Mouse (Mus musculus): ENCODE results near the gene Szt2. TPM values are rescaled to one million over a fixed set of nuclear protein-coding genes. Genes with fewer than 3 reads are reported as not detected.

The Szt2 gene
- polyA plus RNA-seq, 3 experiments from 2014 or later: 9.1 to 20.5 (median 11.9) TPM

DNA sequence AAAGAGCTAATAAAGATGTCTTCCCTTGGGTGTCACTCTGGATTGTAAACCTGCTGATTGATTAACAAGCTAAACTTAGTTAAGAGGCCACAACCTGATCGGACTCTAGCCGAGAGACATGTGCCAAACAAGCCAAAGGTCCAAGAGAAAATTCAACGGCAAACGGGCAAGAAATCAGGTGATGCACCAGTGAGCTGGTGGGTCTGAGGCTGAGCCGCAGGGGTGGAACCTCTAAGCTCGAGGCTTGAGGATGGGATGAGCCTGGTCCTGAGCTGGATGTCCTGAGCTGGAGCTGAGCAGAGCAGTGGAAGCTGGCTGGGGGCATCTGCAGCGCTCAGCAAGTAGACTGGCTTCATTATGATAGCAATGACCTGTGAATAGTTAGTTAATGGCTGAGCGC lies 51.6 kb downstream of the Szt2 start:
- ATAC-seq: no peak

DNA sequence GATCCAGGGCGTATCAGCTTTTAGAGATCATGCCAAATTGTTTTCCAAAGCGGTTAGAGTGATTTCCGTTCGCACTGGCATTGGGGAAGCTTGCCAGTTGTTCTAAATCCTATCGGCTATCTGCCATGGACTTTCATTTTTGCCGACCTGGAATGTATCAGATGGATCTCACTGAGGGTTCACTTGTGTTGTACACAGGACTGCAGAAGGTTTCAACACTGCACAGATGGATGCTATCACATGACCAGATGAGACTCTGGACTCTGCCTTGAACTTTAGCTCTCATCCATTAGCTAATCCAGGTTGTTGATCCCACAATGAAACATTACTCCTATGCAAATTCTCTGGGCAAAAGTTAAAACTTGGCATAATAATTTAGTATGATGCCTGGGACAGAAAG lies 52.3 kb downstream of the Szt2 start:
- ATAC-seq: no peak

DNA sequence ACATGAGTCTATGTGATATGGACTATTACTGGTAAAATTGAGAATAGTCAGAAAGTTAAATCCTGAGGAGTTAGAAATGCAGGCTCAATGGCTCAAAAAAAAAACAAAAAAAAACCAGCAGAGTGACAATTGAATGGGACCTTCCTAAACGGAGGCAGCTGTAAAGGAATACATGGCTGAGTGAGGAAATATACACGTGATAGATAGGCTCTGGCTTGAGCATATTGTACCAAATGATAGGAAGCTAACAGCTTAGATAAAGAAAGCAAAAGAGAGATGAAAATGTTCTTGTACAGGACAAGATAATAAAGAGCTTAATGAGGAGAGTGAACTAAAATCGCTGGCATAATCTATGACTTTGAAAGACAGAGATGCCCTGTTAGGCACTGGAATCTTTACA lies 54.8 kb downstream of the Szt2 start:
- ATAC-seq: no peak

DNA sequence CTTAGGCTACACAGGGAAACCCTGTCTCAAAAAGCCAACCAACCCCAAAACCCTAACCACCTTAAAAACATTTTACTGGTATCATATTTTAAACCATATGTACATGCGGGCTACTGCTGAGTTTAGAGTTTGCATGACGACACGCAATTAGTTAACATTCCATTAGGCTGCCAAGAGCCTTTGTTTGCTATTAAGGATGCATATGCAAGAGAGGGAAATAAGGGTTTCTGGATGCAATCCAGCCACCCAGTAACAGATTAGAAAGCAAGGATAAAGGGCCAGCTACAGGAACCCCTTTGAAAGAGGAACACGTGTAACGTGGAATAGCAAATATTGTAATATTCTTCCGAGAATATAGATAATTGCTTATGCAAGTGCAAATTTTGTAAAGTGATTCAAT lies 55.4 kb downstream of the Szt2 start:
- no peak for ATAC-seq

DNA sequence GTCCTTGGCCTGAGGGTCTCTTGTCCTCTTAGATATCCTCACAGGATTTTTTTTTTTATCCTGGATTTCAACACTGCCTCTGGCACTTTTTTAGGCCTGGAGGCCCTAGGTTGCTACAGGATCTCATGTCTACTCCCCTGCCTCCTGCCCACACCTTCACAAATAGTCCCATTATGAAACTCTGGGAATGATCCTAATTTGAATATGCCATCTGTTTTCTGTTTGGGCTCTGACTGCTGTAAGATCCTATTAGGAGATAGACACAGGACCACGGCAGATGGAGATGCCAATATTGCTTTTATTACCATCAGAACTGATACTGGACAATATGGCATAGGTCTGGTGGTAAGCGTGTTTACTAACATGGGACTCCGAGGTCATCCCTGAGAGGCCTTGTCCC lies 57.2 kb downstream of the Szt2 start:
- ATAC-seq: no peak

DNA sequence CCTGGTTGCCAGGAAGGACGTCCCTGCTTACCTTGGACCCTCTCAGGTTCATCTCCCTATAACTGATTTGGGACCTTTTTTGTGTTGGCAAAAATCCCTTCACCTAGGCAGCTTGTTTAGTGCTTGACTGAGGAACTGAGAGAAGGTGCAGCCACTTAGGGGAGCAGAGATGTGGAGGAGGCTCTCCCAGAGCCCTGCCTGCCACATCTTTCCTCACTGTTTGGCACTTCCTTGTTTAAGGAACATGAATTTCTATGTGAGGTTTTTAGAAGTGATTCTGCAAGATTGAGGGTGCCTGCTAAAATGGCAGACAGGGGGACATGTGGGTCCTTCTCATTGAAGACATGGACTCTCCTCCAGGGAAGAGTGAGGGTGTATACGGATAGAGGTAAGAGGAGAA lies 58.2 kb downstream of the Szt2 start:
- ATAC-seq: no peak

DNA sequence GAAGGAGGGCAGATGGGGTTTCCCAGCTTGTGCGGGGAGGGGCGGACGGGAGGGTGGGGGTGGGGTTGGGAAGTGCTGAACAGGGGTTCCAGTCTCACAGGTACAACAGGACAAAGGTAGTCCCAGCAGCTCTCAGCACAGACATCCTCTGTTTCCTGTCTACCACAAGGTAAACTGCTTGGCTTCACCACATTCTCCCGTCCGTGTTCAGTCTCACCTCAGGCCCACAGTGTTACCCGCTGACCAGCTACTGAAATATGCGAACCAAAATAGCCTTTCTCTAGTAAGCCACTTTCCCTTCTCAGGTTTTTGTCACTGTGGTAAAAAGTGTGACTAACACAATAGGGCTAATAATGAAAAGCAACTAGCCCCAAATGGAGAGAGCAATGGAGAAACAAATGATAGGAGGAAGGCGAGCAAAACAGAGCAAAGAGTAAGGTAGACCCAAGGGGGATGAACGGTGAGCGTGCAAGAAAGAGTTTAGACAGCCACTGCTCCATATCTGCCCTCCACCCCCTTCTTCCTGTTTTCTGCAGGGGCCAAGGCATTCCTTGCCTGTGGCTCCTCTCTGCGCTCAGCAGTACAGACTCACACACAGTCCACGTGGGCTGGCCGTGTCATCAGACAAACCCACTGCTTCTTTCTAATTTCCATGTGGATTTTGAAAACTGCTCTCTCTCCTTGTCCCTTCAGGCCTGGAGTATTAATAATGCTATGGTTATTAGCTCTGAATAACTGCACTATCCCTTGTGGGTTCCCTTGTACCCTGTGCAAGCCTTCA lies 61.4 kb downstream of the Szt2 start:
- no peak for ATAC-seq

DNA sequence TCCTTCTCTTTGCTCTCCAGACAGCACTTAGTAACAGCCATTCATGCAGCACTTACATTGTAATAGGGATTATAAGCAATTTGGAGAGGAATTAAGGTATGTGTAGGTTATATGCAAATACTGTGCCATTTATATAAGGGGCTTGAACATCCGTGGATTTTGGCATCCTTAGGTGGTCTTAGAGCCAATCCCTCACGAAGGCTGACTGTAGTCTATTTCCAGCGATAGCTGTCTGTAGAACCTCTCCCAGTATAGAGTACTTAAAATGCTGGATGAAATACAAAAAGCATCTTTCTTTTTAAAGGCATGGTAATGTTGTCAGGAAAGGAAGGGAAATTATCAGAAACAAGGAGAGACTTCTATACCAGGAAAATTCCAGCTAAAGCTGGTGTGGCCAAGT lies 67.6 kb downstream of the Szt2 start:
- no peak for ATAC-seq

DNA sequence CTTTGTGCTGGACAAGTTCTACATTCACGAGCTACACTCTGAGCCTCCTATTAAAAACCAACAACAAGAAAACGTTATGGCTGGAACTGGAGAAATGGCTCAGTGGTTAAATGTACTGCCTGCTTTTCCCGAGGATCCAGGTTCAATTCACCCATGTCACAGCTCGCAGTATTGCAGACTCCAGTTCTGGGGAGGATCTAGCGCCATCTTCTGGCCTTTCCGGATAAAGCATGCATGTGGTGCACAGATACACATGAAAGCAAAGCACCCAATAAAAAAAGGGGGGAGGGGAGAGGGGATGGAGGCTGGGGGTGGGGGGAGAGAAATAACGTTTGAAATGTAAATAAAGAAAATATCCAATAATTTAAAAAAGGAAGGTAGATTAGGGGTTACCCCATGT lies 72.4 kb downstream of the Szt2 start:
- no peak for ATAC-seq

DNA sequence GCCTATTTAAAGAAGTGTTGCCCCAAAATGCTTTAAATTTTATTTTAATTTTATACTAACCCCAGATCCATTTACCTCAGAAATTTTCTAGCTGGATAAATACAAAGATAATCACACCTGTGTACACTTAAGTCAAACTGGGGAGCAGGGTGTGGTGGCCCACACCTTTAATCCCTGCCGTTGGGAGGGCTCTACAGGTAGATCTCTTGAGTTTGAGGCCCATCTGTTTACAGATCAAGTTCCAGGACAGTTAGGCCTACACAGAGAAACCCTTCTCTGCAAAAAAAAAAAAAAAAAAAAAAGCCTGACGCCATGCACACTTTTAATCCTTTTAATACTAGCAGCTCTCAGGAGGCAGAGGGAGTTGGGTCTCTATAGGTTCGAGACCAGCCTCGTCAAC lies 73.1 kb downstream of the Szt2 start:
- ATAC-seq: no peak

DNA sequence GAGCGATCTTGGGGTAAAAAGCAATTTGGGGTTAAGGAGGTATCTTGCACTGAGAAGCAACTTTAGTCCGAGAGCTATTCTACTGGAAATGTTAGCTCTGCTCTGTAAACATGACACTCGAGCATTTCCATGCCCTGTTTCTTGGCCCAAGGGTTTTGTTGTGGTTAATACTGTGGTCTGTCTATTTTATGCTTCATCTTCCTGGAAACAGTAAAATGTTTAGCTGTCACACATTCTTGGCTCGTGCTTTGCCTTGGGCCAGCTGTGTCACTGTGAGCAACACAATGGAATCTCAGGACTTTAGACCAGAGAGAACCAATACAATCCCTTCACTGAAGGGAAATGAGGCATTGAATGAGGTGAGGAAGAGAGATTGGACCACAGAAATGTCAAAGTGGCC lies 77.3 kb downstream of the Szt2 start:
- no peak for ATAC-seq

DNA sequence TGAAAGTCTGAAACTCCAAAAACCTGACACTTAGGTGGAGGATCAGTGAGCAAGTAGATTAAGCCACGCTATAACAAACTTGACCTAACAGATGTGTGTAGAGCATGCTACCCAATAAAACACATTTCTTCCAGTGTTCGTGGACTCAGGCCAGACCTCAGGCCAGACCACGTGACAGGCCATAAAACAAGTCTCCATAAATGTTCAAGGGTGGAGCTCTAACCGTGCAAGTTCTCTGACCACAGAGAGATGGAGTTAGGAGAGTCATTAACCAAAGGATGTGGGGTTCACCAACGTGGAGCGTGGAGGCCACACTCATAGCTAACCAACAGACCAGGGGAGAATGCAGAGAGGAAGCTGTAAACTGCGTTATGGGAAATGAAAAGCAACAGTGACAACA lies 82.6 kb downstream of the Szt2 start:
- ATAC-seq: no peak

DNA sequence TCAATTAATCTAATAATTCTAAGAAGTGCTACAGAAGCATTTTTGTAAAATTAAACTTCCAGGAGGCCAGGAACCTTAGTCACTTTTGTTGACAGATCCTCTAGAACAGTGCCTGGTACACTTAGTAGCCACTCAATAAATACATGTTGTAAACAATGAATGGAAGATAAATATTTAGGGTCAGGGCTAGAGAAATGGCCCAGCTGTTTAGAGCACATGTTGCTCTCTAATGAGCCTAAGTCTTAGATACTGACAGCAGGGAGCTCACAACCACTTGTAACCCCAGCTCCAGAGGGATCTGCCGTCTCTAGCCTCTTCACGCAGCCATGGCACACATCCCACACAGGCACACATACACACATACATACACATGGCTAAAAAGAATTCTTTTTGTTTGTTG lies 88.4 kb downstream of the Szt2 start:
- no peak for ATAC-seq

DNA sequence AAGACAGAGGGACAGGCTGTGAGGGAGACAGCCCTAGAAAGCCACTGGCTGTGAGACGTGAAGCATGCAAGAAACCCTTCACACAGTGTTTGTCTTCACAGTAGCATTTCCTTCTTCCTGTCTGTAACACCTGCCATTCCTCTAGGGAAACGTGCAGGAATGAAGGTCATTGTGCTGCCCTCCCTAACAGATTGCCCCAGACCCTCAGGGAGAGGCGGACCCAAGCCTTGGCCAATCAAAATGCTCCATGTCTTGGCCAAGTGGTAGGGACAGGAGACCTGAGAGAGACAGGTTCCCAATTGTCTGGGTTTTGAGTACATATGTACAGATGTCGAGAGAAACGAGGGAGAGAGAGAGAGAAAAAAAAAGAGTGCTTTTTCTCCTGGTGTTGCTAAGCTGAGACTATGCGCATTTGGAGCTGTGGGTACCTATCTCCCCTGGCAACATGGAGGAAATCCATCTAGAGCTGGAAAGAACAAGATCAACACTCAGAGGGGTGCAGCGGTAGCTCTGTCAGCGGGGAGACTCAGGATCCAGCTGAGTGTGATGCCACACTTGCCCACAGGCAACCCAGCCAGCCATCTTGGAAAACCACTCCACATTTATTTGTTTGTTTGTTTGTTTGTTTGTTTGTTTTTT lies 89.2 kb downstream of the Szt2 start:
- ATAC-seq: no peak

DNA sequence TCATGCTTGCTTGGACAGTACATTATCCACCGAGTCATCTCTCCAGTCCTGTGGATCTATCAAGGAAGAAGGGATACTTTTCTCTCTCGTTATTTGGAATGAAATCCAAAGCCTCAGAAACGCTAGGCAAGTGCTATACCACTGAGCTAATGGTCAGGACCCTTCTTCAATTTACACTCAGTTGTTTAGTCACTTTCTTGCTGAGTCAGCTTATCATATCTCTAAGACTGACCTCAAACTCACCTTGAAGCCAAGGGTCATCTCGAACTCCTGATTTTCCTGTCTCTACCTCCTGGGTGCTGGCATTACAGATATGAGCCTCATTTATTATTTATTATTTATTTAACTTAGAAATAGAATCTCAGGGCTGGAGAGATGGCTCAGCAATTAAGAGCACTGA lies 92.4 kb downstream of the Szt2 start:
- ATAC-seq: no peak

DNA sequence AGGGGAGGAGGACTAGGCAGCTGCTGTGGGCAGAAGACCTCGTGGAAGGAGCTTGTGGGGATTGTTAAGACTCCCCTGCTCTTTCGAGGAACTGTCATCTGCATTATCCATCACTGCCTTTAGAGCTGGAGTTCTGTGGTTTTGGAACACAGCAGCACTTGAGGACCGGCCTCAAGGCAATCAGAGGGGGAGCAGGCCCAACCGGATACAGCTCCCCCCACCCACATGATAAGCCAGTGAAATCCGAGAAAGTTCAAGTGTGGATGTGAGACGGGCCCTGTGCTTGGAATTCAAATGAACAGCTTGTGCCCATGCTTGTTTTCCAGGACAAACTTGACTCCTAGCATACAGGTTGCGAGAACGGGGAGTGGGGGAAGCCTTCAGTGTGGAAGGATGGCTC lies 93.8 kb downstream of the Szt2 start:
- no peak for ATAC-seq

Other genes starting within 250 kb of the Szt2 start
- 10 to 100 TPM in 1 of 3 experiments, 1 to 10 TPM in 2; 3.9 to 12.4 (median 6.9) TPM for gene Kdm4a, start 229.2 kb downstream of the Szt2 start, polyA plus RNA-seq (2017; shearing (Covaris generic))
- under 1 TPM; 0.11 to 0.92 (median 0.56) TPM for gene Ptprf, start 117.9 kb downstream of the Szt2 start, polyA plus RNA-seq (2017; shearing (Covaris generic))
- gene Med8, start 64 bp upstream of the Szt2 start, polyA plus RNA-seq (2017; shearing (Covaris generic)): 100 to 1,000 TPM; 121 to 123 (median 123) TPM
- gene Elovl1, start 18.8 kb upstream of the Szt2 start, polyA plus RNA-seq (2017; shearing (Covaris generic)): 100 to 1,000 TPM; 114 to 166 (median 116) TPM
- gene Cdc20, start 28.1 kb upstream of the Szt2 start, polyA plus RNA-seq (2017; shearing (Covaris generic)): 10 to 100 TPM in 1 of 3 experiments, 1 to 10 TPM in 2; 2.3 to 24.5 (median 4.6) TPM
- not detected for gene Mpl, start 48.2 kb upstream of the Szt2 start, polyA plus RNA-seq (2017; shearing (Covaris generic))
- not detected for gene Tie1, start 80.8 kb upstream of the Szt2 start, polyA plus RNA-seq (2017; shearing (Covaris generic))
- gene 2610528J11Rik, start 117.7 kb upstream of the Szt2 start, polyA plus RNA-seq (2017; shearing (Covaris generic)): not detected
- not detected for gene Tmem125, start 134.8 kb upstream of the Szt2 start, polyA plus RNA-seq (2017; shearing (Covaris generic))
- gene Cfap57, start 211.5 kb upstream of the Szt2 start, polyA plus RNA-seq (2017; shearing (Covaris generic)): under 1 TPM in 1 of 3 experiments, not detected in 2; 0.09 TPM
- 100 to 1,000 TPM; 160 to 179 (median 172) TPM for gene Ebna1bp2, start 211.5 kb upstream of the Szt2 start, polyA plus RNA-seq (2017; shearing (Covaris generic))
- gene Olfr62, start 249.7 kb upstream of the Szt2 start, polyA plus RNA-seq (2017; shearing (Covaris generic)): not detected